Mouse (Mus musculus): ENCODE data around the gene Nap1l5. TPM values are rescaled to one million over a fixed set of nuclear protein-coding genes. Genes with fewer than 3 reads are reported as not detected.

Gene Nap1l5
- total RNA-seq, 1 experiment from 2014 or later, result not detected

DNA sequence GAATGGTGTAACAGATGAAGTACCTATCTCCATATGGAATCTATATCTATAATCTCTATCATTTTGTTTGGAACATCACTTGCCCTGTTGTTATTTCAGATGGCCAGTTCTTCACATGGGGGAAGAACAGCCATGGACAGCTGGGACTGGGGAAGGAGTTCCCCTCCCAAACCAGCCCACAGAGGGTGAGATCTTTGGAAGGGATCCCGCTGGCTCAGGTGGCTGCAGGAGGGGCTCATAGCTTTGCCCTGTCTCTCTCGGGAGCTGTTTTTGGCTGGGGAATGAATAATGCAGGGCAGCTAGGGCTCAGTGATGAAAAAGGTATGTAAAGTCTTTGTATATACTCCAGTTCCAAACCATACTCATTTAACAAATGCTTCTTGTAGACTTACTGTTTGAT is 50.4 kb downstream of the Nap1l5 start:
- no peak for ATAC-seq (ENCODE audit: extremely low read depth, insufficient number of reproducible peaks, low FRiP score, poor library complexity, severe bottlenecking)

DNA sequence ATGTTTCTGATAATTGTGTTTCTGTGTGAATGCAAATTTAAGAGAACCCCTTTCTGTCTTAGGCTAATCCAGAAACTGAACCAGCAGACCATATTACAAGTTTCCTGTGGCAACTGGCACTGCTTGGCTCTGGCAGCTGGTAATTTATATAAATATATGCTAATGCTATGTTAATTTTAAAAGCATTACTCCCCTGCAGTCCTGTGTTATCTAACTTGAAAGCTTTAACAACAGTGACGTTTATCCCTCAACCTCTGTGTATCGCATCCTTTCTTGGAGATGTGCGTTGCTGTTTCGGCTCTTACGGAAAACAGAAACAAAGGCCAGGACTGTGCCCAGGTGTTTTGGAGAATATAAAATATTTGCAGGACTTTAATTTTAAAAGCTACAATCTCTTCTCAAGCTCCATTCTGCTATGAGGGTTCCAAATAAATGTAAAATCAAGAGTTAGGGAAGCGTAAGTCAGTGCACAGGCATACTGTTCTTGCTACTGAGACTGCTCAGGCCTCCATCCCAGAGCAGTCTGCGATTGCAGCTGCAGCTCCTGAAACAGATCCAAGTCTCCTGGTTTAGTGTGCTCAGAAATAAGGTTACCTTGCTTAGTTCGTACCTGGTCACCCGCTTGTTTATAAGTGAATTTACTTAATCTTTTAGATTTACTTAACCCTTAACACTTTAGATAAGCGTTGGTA is 51.1 kb downstream of the Nap1l5 start:
- no peak for ATAC-seq (ENCODE audit: extremely low read depth, insufficient number of reproducible peaks, low FRiP score, poor library complexity, severe bottlenecking)

Other genes with a start within 250 kb of the Nap1l5 start
- 52.1 and 69.9 TPM in 2 replicates for gene Herc3, start 75.6 kb downstream of the Nap1l5 start, total RNA-seq (2017)
- gene Fam13a, start 117.5 kb upstream of the Nap1l5 start, total RNA-seq (2017), result 0.37 TPM in 1 of 2 replicates, not detected in the other